Mouse (Mus musculus): ENCODE measurements around the gene Slc18b1. TPM values are rescaled to one million over a fixed set of nuclear protein-coding genes. Genes with fewer than 3 reads are reported as not detected.

The Slc18b1 gene
- total RNA-seq (2023), result under 1 TPM in 1 of 2 experiments, not detected in 1; 0.16 TPM

DNA sequence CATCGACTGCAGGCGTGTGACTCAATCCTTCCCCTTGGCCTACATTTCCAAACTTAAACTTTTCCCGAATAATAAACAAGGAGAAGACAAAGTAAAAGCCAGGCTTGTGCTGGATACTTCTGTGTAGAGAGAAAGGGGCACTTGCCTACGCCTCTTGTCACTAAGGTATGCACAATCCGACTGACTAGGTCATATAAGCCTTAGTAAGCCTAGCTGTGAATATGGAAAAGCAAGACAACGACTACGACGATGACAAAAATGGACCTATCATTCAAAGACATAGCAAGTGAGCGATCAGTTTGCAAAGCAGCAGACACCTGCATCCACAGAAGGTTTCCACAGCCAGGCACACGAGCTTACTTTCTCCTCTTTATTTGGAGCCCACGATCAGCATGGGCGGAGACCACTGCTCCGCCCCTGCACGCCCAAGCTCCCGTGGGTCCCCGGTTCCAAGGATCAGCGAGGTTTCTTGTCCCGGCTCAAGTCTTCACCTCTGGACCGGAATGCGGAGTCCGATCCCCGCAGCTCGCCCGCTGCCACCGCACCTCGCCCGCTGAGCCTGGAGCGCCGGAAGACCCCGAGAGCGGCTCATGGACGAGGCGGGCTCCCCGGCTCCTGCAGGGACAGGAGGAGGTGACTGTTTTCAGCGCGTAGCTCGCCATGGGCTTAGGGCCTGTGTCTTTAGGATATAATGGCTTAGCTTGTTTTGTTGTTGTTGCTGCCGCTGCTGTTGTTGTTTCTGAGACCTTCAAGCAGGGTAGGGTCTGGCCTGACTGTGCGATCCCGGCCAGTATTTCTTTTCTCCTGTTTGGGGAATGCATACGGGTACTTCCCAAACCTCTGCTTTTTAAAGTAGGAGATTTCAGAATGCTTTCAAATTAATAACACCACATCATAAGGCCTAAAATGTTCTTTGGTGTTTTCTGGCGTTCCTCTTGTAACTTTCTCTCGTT, at the start of gene Slc18b1:
Slc18b1 (plus strand) TSS at position 436 of the 953 bp plus-strand sequence.

DNA sequence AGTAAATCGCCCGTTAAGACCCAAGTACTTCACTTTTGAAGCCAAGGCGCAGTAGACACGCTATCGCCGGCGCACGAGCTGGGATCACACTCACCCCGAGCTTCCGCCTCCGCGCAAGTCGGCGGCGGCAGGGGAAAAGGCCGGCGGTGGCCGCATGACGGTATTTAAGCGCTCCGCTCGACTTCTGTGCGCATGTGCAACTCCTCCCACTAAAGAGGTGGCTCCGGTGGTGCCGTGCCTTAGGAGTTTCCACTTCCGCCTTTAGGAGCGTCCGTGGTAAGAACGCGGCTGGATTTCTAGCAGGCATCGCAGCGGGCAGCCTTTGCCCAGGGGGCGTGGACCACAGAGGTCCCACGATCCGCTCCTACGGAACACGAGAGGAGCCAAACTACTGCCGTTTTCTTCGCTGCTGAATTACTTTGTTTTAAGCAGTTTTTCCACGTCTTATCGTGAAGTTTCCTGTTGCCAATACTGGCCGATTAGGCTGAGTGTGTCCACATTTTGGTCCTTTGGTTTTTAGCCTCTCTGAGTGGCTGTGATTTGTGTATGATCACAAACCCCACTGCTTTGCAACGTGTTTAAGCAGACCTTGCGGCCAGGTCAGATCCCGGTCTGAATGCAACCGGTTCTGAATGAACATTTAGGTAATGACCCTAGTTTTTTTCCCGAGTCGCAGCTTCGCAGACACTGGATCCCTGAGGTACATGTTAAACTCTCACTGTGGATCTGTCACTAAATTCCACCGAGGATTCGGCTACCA, 9.5 kb upstream of the Slc18b1 start, which contains the start of gene Rps12:
Rps12 (minus strand) TSS at position 214 of the 760 bp plus-strand sequence.

GRCm38 (mm10) chr10:23851228-23851912, 54.6 kb downstream of the Slc18b1 start, which contains the start of gene Vnn3:
Vnn3 (plus strand) TSS chr10:23851462.

Other genes with a start within 250 kb of the Slc18b1 start
- 100 to 1,000 TPM; 410 to 708 TPM for gene Rps12, start 9.7 kb upstream of the Slc18b1 start, total RNA-seq (2023)
- gene Vnn3, start 54.5 kb downstream of the Slc18b1 start, total RNA-seq (2023), result 10 to 100 TPM; 14.6 to 17.2 TPM
- not detected for gene Vnn1, start 97.7 kb downstream of the Slc18b1 start, total RNA-seq (2023)
- gene Taar1, start 123.4 kb downstream of the Slc18b1 start, total RNA-seq (2023), result not detected
- gene Taar2, start 141.6 kb downstream of the Slc18b1 start, total RNA-seq (2023), result not detected
- gene Taar3, start 152.6 kb downstream of the Slc18b1 start, total RNA-seq (2023), result not detected
- gene Taar4, start 163.5 kb downstream of the Slc18b1 start, total RNA-seq (2023), result not detected
- gene Taar5, start 173.7 kb downstream of the Slc18b1 start, total RNA-seq (2023), result not detected
- gene Taar6, start 188.7 kb downstream of the Slc18b1 start, total RNA-seq (2023), result not detected
- gene Taar7a, start 196.5 kb downstream of the Slc18b1 start, total RNA-seq (2023), result not detected
- not detected for gene Taar7b, start 203.0 kb downstream of the Slc18b1 start, total RNA-seq (2023)
- not detected for gene Taar7d, start 230.2 kb downstream of the Slc18b1 start, total RNA-seq (2023)
- not detected for gene Taar7e, start 240.6 kb downstream of the Slc18b1 start, total RNA-seq (2023)